27 mouse cellular contexts compared by ENCODE assay signal in the genomic region with DNA sequence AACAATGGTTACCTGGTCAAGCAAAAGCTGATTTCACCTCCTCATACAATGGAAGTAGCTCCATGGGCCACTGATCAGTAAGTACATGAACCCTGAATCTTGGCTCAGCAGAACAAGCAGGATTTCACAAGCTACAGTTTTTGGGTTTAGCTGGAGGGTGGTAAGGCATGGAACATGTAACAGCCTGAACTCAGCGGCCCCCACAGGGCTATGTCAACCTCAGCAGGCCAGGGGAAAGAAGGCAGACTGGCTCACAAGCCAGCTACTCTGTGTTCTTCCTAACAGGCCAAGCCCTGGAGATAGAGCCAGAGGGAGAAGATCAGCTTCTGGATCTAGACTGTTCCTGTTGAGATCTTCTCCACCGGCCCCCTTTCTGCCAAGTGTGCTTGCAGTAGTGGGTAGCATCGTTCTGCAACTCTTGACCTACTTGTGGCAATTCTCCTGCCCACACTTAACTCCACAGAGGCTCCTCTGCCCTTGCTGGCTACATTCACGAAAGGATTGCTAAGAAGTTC.
A peak's percentile ranks its signal among the peaks of the same experiment; 100 is the strongest.
DNase-seq lines count a peak whose midpoint lies in the region; ATAC-seq lines count a peak whose summit lies in the region.
"Had no signal": no experiment of that assay in that cellular context is flagged by ENCODE, and none has a peak within 500 bp of the region (broad histone marks: within the 10 kb centered on the region; RNA-seq: fewer than 3 reads in every experiment).

No protein-coding gene starts in this region.

- no peak overlapping the region for H3K4me2 ChIP-seq in heart, embryonic 12.5 days
- H3K4me2 ChIP-seq: embryonic facial prominence, embryonic 13.5 days; forebrain, embryonic 13.5 days; heart, embryonic 11.5 days; heart, embryonic 15.5 days; hindbrain, embryonic 13.5 days; intestine, embryonic 15.5 days had no signal

- no peaks in the 10 kb centered on the region for H3K36me3 ChIP-seq in heart, embryonic 12.5 days
- H3K36me3 ChIP-seq: embryonic facial prominence, embryonic 13.5 days; forebrain, embryonic 10.5 days; heart, embryonic 15.5 days; hindbrain, embryonic 10.5 days; hindbrain, embryonic 13.5 days; intestine, embryonic 15.5 days had no signal

- H3K9me3 ChIP-seq in heart, embryonic 12.5 days (replicated peaks) = no peaks in the 10 kb centered on the region
- H3K9me3 ChIP-seq: embryonic facial prominence, embryonic 13.5 days; forebrain, embryonic 10.5 days; forebrain, embryonic 13.5 days; heart, embryonic 15.5 days; hindbrain, embryonic 10.5 days; hindbrain, embryonic 13.5 days; intestine, embryonic 15.5 days had no signal

- H3K27me3 ChIP-seq in heart, embryonic 12.5 days (replicated peaks) = no peaks in the 10 kb centered on the region
- H3K27me3 ChIP-seq: embryonic facial prominence, embryonic 13.5 days; forebrain, embryonic 13.5 days; intestine, embryonic 15.5 days had no signal

- WGBS in heart, embryonic 12.5 days = 80% methylated on average over 4 of the region's 4 CpGs

- H3K27ac ChIP-seq in heart, embryonic 12.5 days (ENCODE audit: poor library complexity, severe bottlenecking) = no peak overlapping the region
- H3K27ac ChIP-seq: embryonic facial prominence, embryonic 13.5 days; forebrain, embryonic 10.5 days; forebrain, embryonic 13.5 days; heart, embryonic 15.5 days; hindbrain, embryonic 10.5 days; hindbrain, embryonic 13.5 days; intestine, embryonic 15.5 days had no signal

- no peak overlapping the region for H3K4me3 ChIP-seq in heart, embryonic 12.5 days
- H3K4me3 ChIP-seq: embryonic facial prominence, embryonic 13.5 days; erythroblast, embryonic 14.5 days; forebrain, embryonic 10.5 days; forebrain, embryonic 13.5 days; heart, embryonic 15.5 days; hindbrain, embryonic 10.5 days; hindbrain, embryonic 13.5 days; intestine, embryonic 15.5 days had no signal

- peak; percentile 66 for DNase-seq in heart, adult 11 months
- DNase-seq in thymus, postnatal 4 days = peak; percentile 12
- no peak for DNase-seq in thymus, postnatal 0 days (ENCODE audit: low spot score)
- DNase-seq in gonadal fat pad, adult 2 months (ENCODE audit: low read depth) = peak; percentile 92
- no peak for DNase-seq in frontal cortex, postnatal 10 days (ENCODE audit: low spot score in 2 of 2)
- DNase-seq: adrenal gland, postnatal 10 days; adrenal gland, postnatal 36 days; cerebellum, adult 11 months; cerebellum, adult 2 months; cerebellum, adult 9-11 months; cerebellum, postnatal 25 days; gastrocnemius, postnatal 25 days; heart, postnatal 10 days; heart, postnatal 36 days had no signal

- no peak for ATAC-seq in heart, embryonic 12.5 days (ENCODE audit: insufficient number of reproducible peaks, low FRiP score)
- ATAC-seq: activated CD4-positive, CD25-positive, alpha-beta regulatory T cell, adult 4 months; forebrain, embryonic 13.5 days; forebrain, embryonic 16.5 days; hindbrain, embryonic 16.5 days; intestine, embryonic 15.5 days had no signal

- no peak overlapping the region for H3K9ac ChIP-seq in heart, embryonic 12.5 days
- H3K9ac ChIP-seq: embryonic facial prominence, embryonic 13.5 days; forebrain, embryonic 13.5 days; heart, embryonic 15.5 days; hindbrain, embryonic 13.5 days; intestine, embryonic 15.5 days had no signal

- H3K4me1 ChIP-seq in heart, embryonic 12.5 days (replicated peaks) = no peaks in the 10 kb centered on the region
- H3K4me1 ChIP-seq: forebrain, embryonic 13.5 days; heart, embryonic 15.5 days; intestine, embryonic 15.5 days had no signal

Comparison
In these comparisons a context has a peak if more than half of its experiments do, and no peak if none do; other contexts are left out.
1. DNase-seq: peak in heart, adult 11 months (single experiment), thymus, postnatal 4 days (single experiment) and gonadal fat pad, adult 2 months (single experiment); none in thymus, postnatal 0 days (single experiment) and frontal cortex, postnatal 10 days (0 of 2).